Mouse (Mus musculus) CH12.LX (cell line): ENCODE results near the gene Chat. TPM values are rescaled to one million over a fixed set of nuclear protein-coding genes. Genes with fewer than 3 reads are reported as not detected.

ENCODE experiments used
- polyA plus RNA-seq: library from polyadenylated mRNA; unstranded; fragments of >175 nt; gene quantifications from 2 replicates; pipeline ENCODE4 v1.2.1, GENCODE M21; 2012; ENCODE audit warnings: low read depth; ENCODE audit not compliant: insufficient read length
- total RNA-seq, 2 experiments: library from RNA; depleted of rRNA; stranded (reverse); fragments of 300-350 nt in 1 of 2; fragments of >200 nt in 1 of 2; gene quantifications; 2 replicates each; pipeline ENCODE4 v1.2.3; 2012 to 2014

Chat gene
- total and polyA plus RNA-seq, 3 experiments, result not detected

Other genes starting within 250 kb of the Chat start
- 8.2 and 11.1 TPM in 2 replicates for gene Ogdhl, start 144.0 kb downstream of the Chat start, total RNA-seq (2012; rRNA removed)
- 1.4 and 1.6 TPM in 2 replicates for gene Ogdhl, start 144.0 kb downstream of the Chat start, total RNA-seq (2014; rRNA removed)
- gene Ogdhl, start 144.0 kb downstream of the Chat start, polyA plus RNA-seq, result 6.0 and 6.5 TPM in 2 replicates
- gene 1700024G13Rik, start 77.6 kb downstream of the Chat start, total RNA-seq (2012; rRNA removed), result not detected in 2 replicates
- not detected in 2 replicates for gene 1700024G13Rik, start 77.6 kb downstream of the Chat start, total RNA-seq (2014; rRNA removed)
- gene 1700024G13Rik, start 77.6 kb downstream of the Chat start, polyA plus RNA-seq, result not detected in 2 replicates
- gene Slc18a3, start 1.1 kb downstream of the Chat start, total RNA-seq (2012; rRNA removed), result not detected in 2 replicates
- not detected in 2 replicates for gene Slc18a3, start 1.1 kb downstream of the Chat start, total RNA-seq (2014; rRNA removed)
- gene Slc18a3, start 1.1 kb downstream of the Chat start, polyA plus RNA-seq, result not detected in 2 replicates
- gene Ercc6, start 47.5 kb upstream of the Chat start, total RNA-seq (2012; rRNA removed), result 10.7 and 11.3 TPM in 2 replicates
- gene Ercc6, start 47.5 kb upstream of the Chat start, total RNA-seq (2014; rRNA removed), result 15.3 and 15.8 TPM in 2 replicates
- gene Ercc6, start 47.5 kb upstream of the Chat start, polyA plus RNA-seq, result 15.1 and 16.7 TPM in 2 replicates
- 0.04 TPM in 1 of 2 replicates, not detected in the other for gene Prrxl1, start 133.4 kb upstream of the Chat start, total RNA-seq (2012; rRNA removed)
- not detected in 2 replicates for gene Prrxl1, start 133.4 kb upstream of the Chat start, total RNA-seq (2014; rRNA removed)
- gene Prrxl1, start 133.4 kb upstream of the Chat start, polyA plus RNA-seq, result not detected in 2 replicates
- 0.04 TPM in 2 replicates for gene 3425401B19Rik, start 219.3 kb upstream of the Chat start, total RNA-seq (2012; rRNA removed)
- gene 3425401B19Rik, start 219.3 kb upstream of the Chat start, total RNA-seq (2014; rRNA removed), result 0.04 and 0.05 TPM in 2 replicates
- gene 3425401B19Rik, start 219.3 kb upstream of the Chat start, polyA plus RNA-seq, result 0.55 and 0.67 TPM in 2 replicates